Mouse (Mus musculus): ENCODE measurements at regions not wholly inside any gene's neighbourhood (a gene's known extent, or its start where the extent isn't known, plus 50 kb on each side); places are given as distances from the start of the nearest gene placed in this dataset.

GRCm38 (mm10) chr16:74739194-74740135, 327.8 kb upstream of the Robo2 start:
- no peak for DNase-seq (ENCODE audit: low spot score in 2 of 2)

- no peak for DNase-seq (ENCODE audit: low spot score in 2 of 2)
These were observed 321.5 kb upstream of the Robo2 start for GRCm38 (mm10) chr16:74732940-74733776.

- DNase-seq (ENCODE audit: low spot score in 2 of 2), result no peak
These were observed 318.7 kb upstream of the Robo2 start for GRCm38 (mm10) chr16:74730169-74730794.

- DNase-seq (ENCODE audit: low spot score in 2 of 2), result no peak
These were observed 311.6 kb upstream of the Robo2 start for GRCm38 (mm10) chr16:74723217-74723616.

GRCm38 (mm10) chr16:74718154-74718553, 306.5 kb upstream of the Robo2 start:
- DNase-seq (ENCODE audit: low spot score in 2 of 2), result no peak

GRCm38 (mm10) chr16:74717622-74718021, 306.0 kb upstream of the Robo2 start:
- no peak for DNase-seq (ENCODE audit: low spot score in 2 of 2)

GRCm38 (mm10) chr16:74714950-74715349, 303.3 kb upstream of the Robo2 start:
- DNase-seq (ENCODE audit: low spot score in 2 of 2), result no peak

- DNase-seq (ENCODE audit: low spot score in 2 of 2), result no peak
These were observed 300.9 kb upstream of the Robo2 start for GRCm38 (mm10) chr16:74712515-74712914.

GRCm38 (mm10) chr16:74702067-74702466, 290.4 kb upstream of the Robo2 start:
- DNase-seq (ENCODE audit: low spot score in 2 of 2), result no peak

- DNase-seq (ENCODE audit: low spot score in 2 of 2), result no peak
These were observed 271.7 kb upstream of the Robo2 start for GRCm38 (mm10) chr16:74683371-74683770.

- DNase-seq (ENCODE audit: low spot score in 2 of 2), result no peak
These were observed 264.0 kb upstream of the Robo2 start for GRCm38 (mm10) chr16:74675586-74675985.

GRCm38 (mm10) chr16:74671466-74671865, 259.8 kb upstream of the Robo2 start:
- no peak for DNase-seq (ENCODE audit: low spot score in 2 of 2)

- no peak for DNase-seq (ENCODE audit: low spot score in 2 of 2)
These were observed 252.7 kb upstream of the Robo2 start for GRCm38 (mm10) chr16:74664337-74664736.

- DNase-seq (ENCODE audit: low spot score in 2 of 2), result no peak
These were observed 239.6 kb upstream of the Robo2 start for GRCm38 (mm10) chr16:74651244-74651643.

- DNase-seq (ENCODE audit: low spot score in 2 of 2), result no peak
These were observed 237.6 kb upstream of the Robo2 start for GRCm38 (mm10) chr16:74649207-74649606.

- DNase-seq (ENCODE audit: low spot score in 2 of 2), result no peak
These were observed 236.8 kb upstream of the Robo2 start for GRCm38 (mm10) chr16:74648384-74648783.

GRCm38 (mm10) chr16:74644750-74645366, 233.2 kb upstream of the Robo2 start:
- DNase-seq (ENCODE audit: low spot score in 2 of 2), result no peak

- no peak for DNase-seq (ENCODE audit: low spot score in 2 of 2)
These were observed 228.2 kb upstream of the Robo2 start for GRCm38 (mm10) chr16:74639805-74640204.

- DNase-seq (ENCODE audit: low spot score in 2 of 2), result no peak
These were observed 226.0 kb upstream of the Robo2 start for GRCm38 (mm10) chr16:74637638-74638037.

GRCm38 (mm10) chr16:74625783-74626182, 214.2 kb upstream of the Robo2 start:
- no peak for DNase-seq (ENCODE audit: low spot score in 2 of 2)

- DNase-seq (ENCODE audit: low spot score in 2 of 2), result no peak
These were observed 200.4 kb upstream of the Robo2 start for GRCm38 (mm10) chr16:74612072-74612471.

GRCm38 (mm10) chr16:74609564-74609963, 197.9 kb upstream of the Robo2 start:
- no peak for DNase-seq (ENCODE audit: low spot score in 2 of 2)
